In genomic region chr19:40660510-40660909, GRCm38 (mm10) we compare ENCODE assay signal across 8 mouse cellular contexts. TPM values are rescaled to one million over a fixed set of nuclear protein-coding genes. Genes with fewer than 3 reads are reported as not detected.
DNase-seq lines count a peak whose midpoint lies in the region; ATAC-seq and TF ChIP-seq lines count a peak whose summit lies in the region.

No protein-coding gene starts in this region.

- no peaks in the 10 kb centered on the region for H3K4me1 ChIP-seq in kidney, embryonic 14.5 days (ENCODE audit: control insufficient read depth, insufficient read depth, low read length)
- peaks cover 22% of the 10 kb centered on the region for H3K4me1 ChIP-seq in embryonic facial prominence, embryonic 10.5 days
- H3K4me1 ChIP-seq in midbrain, postnatal 0 days (ENCODE audit: insufficient read depth, low read length), result peaks cover 3% of the 10 kb centered on the region; the same call in 1 of the 2 replicates

- peak overlapping the region; percentile 47 for H3K4me2 ChIP-seq in kidney, embryonic 14.5 days (replicated peaks; ENCODE audit: low read depth, low read length)
- peak overlapping the region; percentile 49 for H3K4me2 ChIP-seq in midbrain, postnatal 0 days (ENCODE audit: low read depth, low read length, poor library complexity, severe bottlenecking)

- no peaks in the 10 kb centered on the region for H3K9me3 ChIP-seq in kidney, embryonic 14.5 days (ENCODE audit: control insufficient read depth, low read length)
- H3K9me3 ChIP-seq in embryonic facial prominence, embryonic 10.5 days, result no peaks in the 10 kb centered on the region
- no peaks in the 10 kb centered on the region for H3K9me3 ChIP-seq in midbrain, postnatal 0 days (ENCODE audit: low read length)

- WGBS in kidney, embryonic 14.5 days, result 10% methylated on average over 9 of the region's 9 CpGs
- WGBS in embryonic facial prominence, embryonic 10.5 days, result 17% methylated on average over 9 of the region's 9 CpGs
- 16% methylated on average over 9 of the region's 9 CpGs for WGBS in midbrain, postnatal 0 days

- H3K9ac ChIP-seq in kidney, embryonic 14.5 days (ENCODE audit: low read depth, low read length), result peak overlapping the region; percentile 38; the same call in 1 of the 2 replicates
- H3K9ac ChIP-seq in midbrain, postnatal 0 days (replicated peaks; ENCODE audit: low read length, poor library complexity, severe bottlenecking), result peak overlapping the region; percentile 42

- H3K27me3 ChIP-seq in kidney, embryonic 14.5 days (ENCODE audit: control insufficient read depth, insufficient read depth, low read length), result no peaks in the 10 kb centered on the region
- H3K27me3 ChIP-seq in embryonic facial prominence, embryonic 10.5 days (replicated peaks; ENCODE audit: low read depth, poor library complexity, severe bottlenecking), result peaks cover 19% of the 10 kb centered on the region
- no peaks in the 10 kb centered on the region for H3K27me3 ChIP-seq in midbrain, postnatal 0 days (ENCODE audit: insufficient read depth, low read length)

- H3K27ac ChIP-seq in kidney, embryonic 14.5 days (ENCODE audit: low read depth, low read length), result no peak overlapping the region
- H3K27ac ChIP-seq in embryonic facial prominence, embryonic 10.5 days (replicated peaks), result peak overlapping the region; percentile 75
- H3K27ac ChIP-seq in midbrain, postnatal 0 days (ENCODE audit: low read depth, low read length), result peak overlapping the region; percentile 67

- no peak for ATAC-seq in kidney, embryonic 14.5 days (ENCODE audit: low FRiP score, low TSS enrichment)
- peak; percentile 12 for ATAC-seq in inflammation-experienced regulatory T-cells, adult 6 months
- peak; percentile 41; the same call in 1 of the 2 replicates for ATAC-seq in midbrain, postnatal 0 days (ENCODE audit: low FRiP score)
- ATAC-seq in erythroblast, adult 5-6 weeks (replicated peaks; ENCODE audit: low FRiP score, poor library complexity, severe bottlenecking), result no peak

- TF ChIP-seq CTCF in midbrain, postnatal 0 days (IDR thresholded peaks at IDR 0.05), result no peak

- no peaks in the 10 kb centered on the region for H3K36me3 ChIP-seq in kidney, embryonic 14.5 days (ENCODE audit: control insufficient read depth, insufficient read depth, low read length)
- H3K36me3 ChIP-seq in embryonic facial prominence, embryonic 10.5 days (replicated peaks), result no peaks in the 10 kb centered on the region
- no peaks in the 10 kb centered on the region for H3K36me3 ChIP-seq in midbrain, postnatal 0 days (ENCODE audit: insufficient read depth, low read length)

- no peak for DNase-seq in kidney, postnatal 10 days
- DNase-seq in embryonic facial prominence, embryonic 10.5 days (ENCODE audit: low spot score), result no peak
- DNase-seq in midbrain, postnatal 0 days (ENCODE audit: low spot score), result no peak
- DNase-seq in frontal cortex, postnatal 14 days (ENCODE audit: low spot score in 2 of 2), result no peak
- no peak for DNase-seq in layer of hippocampus, adult 9-11 months

- peak overlapping the region; percentile 35 for H3K4me3 ChIP-seq in kidney, embryonic 14.5 days (ENCODE audit: low read length)
- H3K4me3 ChIP-seq in embryonic facial prominence, embryonic 10.5 days, result peak overlapping the region; percentile 54
- H3K4me3 ChIP-seq in midbrain, postnatal 0 days (ENCODE audit: low read depth, low read length), result peak overlapping the region; percentile 33

RNA-seq across cellular contexts. Expression of gene Entpd1, which starts 48.3 kb away (rescaled TPM):
- 3.0 and 5.4 TPM in 2 replicates for polyA plus RNA-seq in kidney, embryonic 14.5 days (2014; fragmentation: Nextera tagmentation; extraction: Ambion mirVana)
- 3.1 and 3.3 TPM in 2 replicates for polyA plus RNA-seq in embryonic facial prominence, embryonic 10.5 days (2016; fragmentation: Nextera tagmentation; extraction: Ambion mirVana)
- polyA plus RNA-seq in inflammation-experienced regulatory T-cells, adult 6 months (2017; shearing (Covaris generic)), result 10 to 100 TPM; 46.8 to 61.9 (median 50.3) TPM
- total RNA-seq in midbrain, postnatal 0 days (2014; rRNA removed), result 9.6 and 13.3 TPM in 2 replicates
- 6.9 and 7.3 TPM in 2 replicates for polyA plus RNA-seq in midbrain, postnatal 0 days (2015; fragmentation: Nextera tagmentation; extraction: Ambion mirVana)
- 6.1 and 13.1 TPM in 2 replicates for total RNA-seq in erythroblast, adult 5-6 weeks (2015; ENCODE audit: low replicate concordance)
- 20.1 and 26.1 TPM in 2 replicates for total RNA-seq in erythroblast, adult 5-6 weeks (2017; ENCODE audit: low replicate concordance)

RNA-seq across cellular contexts. Expression of gene Tctn3, which starts 48.5 kb away (rescaled TPM):
- polyA plus RNA-seq in kidney, embryonic 14.5 days (2014; fragmentation: Nextera tagmentation; extraction: Ambion mirVana), result 6.9 and 10.0 TPM in 2 replicates
- polyA plus RNA-seq in embryonic facial prominence, embryonic 10.5 days (2016; fragmentation: Nextera tagmentation; extraction: Ambion mirVana), result 10.0 and 11.5 TPM in 2 replicates
- polyA plus RNA-seq in inflammation-experienced regulatory T-cells, adult 6 months (2017; shearing (Covaris generic)), result 1 to 10 TPM; 5.8 to 9.4 (median 9.1) TPM
- total RNA-seq in midbrain, postnatal 0 days (2014; rRNA removed), result 28.7 and 35.5 TPM in 2 replicates
- 15.9 and 16.0 TPM in 2 replicates for polyA plus RNA-seq in midbrain, postnatal 0 days (2015; fragmentation: Nextera tagmentation; extraction: Ambion mirVana)
- 0.63 TPM in 1 of 2 replicates, not detected in the other for total RNA-seq in erythroblast, adult 5-6 weeks (2015; ENCODE audit: low replicate concordance)
- total RNA-seq in erythroblast, adult 5-6 weeks (2017; ENCODE audit: low replicate concordance), result 0.14 and 0.68 TPM in 2 replicates

Comparison
In these comparisons a context has a peak if more than half of its experiments do, and no peak if none do; other contexts are left out.
1. ATAC-seq: peak in inflammation-experienced regulatory T-cells, adult 6 months (single experiment) and midbrain, postnatal 0 days (single experiment); none in kidney, embryonic 14.5 days (single experiment) and erythroblast, adult 5-6 weeks (single experiment).
2. Peak in every context shown above with its lines, with median percentiles within 50 percentile points of each other: H3K4me3 ChIP-seq.